Mouse (Mus musculus) intestine, embryonic 15.5 days (tissue): ENCODE measurements around the gene Spaca7. TPM values are rescaled to one million over a fixed set of nuclear protein-coding genes. Genes with fewer than 3 reads are reported as not detected.

Source experiments
- ATAC-seq: fragments of 200-750 bp; cut with Nextera tagmentation; 2 replicates; pipeline ENCODE4 v1.8.0; 2017; ENCODE audit warnings: moderate TSS enrichment, moderate library complexity
- H3K27ac ChIP-seq: fragments of 300-500 bp; sonication (generic); 2 replicates; pipeline ENCODE4 v1.5.1; 2015; ENCODE audit warnings: mild to moderate bottlenecking, inconsistent platforms
- H3K27me3 ChIP-seq: fragments of 300-500 bp; sonication (generic); replicated peaks from 2 replicates; pipeline ENCODE4 v1.6.1; 2015; ENCODE audit warnings: inconsistent platforms
- H3K36me3 ChIP-seq: fragments of 300-500 bp; sonication (generic); 2 replicates; pipeline ENCODE4 v1.6.1; 2015; ENCODE audit warnings: inconsistent platforms
- H3K4me1 ChIP-seq: fragments of 300-500 bp; sonication (generic); replicated peaks from 2 replicates; pipeline ENCODE4 v1.6.1; 2015; ENCODE audit warnings: inconsistent platforms
- H3K4me2 ChIP-seq: fragments of 300-500 bp; sonication (generic); replicated peaks from 2 replicates; pipeline ENCODE4 v1.6.1; 2015; ENCODE audit warnings: mild to moderate bottlenecking, inconsistent platforms
- H3K4me3 ChIP-seq: fragments of 300-500 bp; sonication (generic); replicated peaks from 2 replicates; pipeline ENCODE4 v1.5.1; 2015; ENCODE audit warnings: inconsistent platforms
- H3K9ac ChIP-seq: fragments of 300-500 bp; sonication (generic); 2 replicates; pipeline ENCODE4 v1.6.1; 2015; ENCODE audit warnings: inconsistent platforms
- H3K9me3 ChIP-seq: fragments of 300-500 bp; sonication (generic); 2 replicates; pipeline ENCODE4 v1.6.1; 2016; ENCODE audit warnings: inconsistent platforms
- WGBS: fragments of 180-500 bp; shearing (Covaris S2); methylation state at CpG from one replicate; pipeline ENCODE4 v1.1.7; 2015; 5-methylcytosine and 5-hydroxymethylcytosine counted together
- polyA plus RNA-seq: library from polyadenylated mRNA; unstranded; fragments of >200 nt; fragmentation: Nextera tagmentation; extraction: Ambion mirVana; gene quantifications from 2 replicates; pipeline ENCODE4 v1.2.1, GENCODE M21; 2015

Gene Spaca7
- polyA plus RNA-seq = 0.33 TPM in 1 of 2 replicates, not detected in the other

DNA sequence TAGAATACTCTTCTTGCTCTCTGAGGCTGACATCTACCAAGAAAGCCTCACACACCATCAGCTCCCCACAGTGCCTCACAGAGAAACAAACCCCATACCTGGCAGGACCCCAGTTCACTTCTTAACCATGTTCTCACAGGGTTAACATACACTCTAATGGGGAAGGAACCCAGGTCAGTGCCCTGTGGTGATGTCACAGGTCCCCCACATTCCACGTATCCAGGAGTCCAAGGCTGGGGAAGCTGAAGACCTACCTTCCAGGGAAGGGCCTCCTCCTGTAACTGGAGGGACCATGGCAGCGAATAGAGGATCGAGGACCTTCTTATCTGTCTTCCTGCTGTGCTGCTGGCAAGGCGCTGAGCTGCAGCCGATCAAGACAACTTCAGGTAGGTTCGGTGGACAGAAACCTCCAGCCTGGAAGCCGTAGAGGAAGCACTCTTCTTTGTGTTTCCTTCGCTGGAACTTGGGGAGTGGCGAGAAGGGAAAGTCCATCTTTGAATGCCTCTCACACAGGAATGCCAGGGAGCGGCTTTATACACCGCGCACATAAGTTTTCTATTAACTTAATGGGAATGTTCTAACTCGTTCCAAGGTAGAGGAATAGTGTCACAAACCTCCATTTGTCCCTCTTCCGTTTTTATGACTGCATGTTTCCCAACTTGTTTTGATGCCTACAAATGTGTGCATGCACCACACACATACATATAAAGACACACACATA is at the start of gene Spaca7:
Gene Spaca7 (plus strand): TSS at position 216 of the 721 bp plus-strand sequence.
- Histone ChIP-seq H3K36me3 (no peaks in the 10 kb centered on the region), H3K27ac (no peak within 1 kb of the TSS), H3K9me3 (no peaks in the 10 kb centered on the region), H3K4me3 (no peak within 1 kb of the TSS), H3K4me1 (no peaks in the 10 kb centered on the region), H3K27me3 (no peaks in the 10 kb centered on the region; the same call in none of the 2 replicates), H3K9ac (no peak within 1 kb of the TSS), H3K4me2 (peak within 1 kb of the TSS; percentile 14; the same call in 1 of the 2 replicates)
- 53% methylated on average over 14 of the region's 14 CpGs for WGBS
- ATAC-seq = peak; percentile 77

DNA sequence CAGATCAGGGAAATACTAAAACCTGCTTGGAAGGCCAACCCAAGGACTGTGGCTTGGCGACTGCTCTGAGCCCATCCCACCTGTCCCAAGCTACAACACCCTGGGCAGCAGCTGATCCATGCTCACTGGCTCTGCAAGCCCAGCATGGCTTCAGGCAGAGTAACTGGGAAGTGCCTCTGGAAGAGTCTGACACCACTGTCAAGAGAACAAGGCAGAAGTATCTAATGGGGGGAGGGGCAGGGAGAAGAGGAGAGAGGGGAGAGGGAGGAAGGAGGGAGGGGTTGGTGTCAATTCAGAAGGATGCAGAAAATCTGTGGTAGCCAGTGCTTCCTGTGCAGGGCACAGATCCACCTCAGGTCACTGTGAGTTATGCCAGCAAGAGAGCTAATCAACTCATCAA is 48.5 kb upstream of the Spaca7 start:
- H3K4me1 ChIP-seq = no peaks in the 10 kb centered on the region
- H3K27me3 ChIP-seq = no peaks in the 10 kb centered on the region
- no peak for ATAC-seq
- WGBS = 25% methylated on average over 1 of the region's 1 CpGs
- no peak overlapping the region for H3K27ac ChIP-seq
- H3K36me3 ChIP-seq = no peaks in the 10 kb centered on the region
- H3K9ac ChIP-seq = no peak overlapping the region
- H3K9me3 ChIP-seq = no peaks in the 10 kb centered on the region; the same call in 1 of the 2 replicates
- H3K4me2 ChIP-seq = no peak overlapping the region
- H3K4me3 ChIP-seq = no peak overlapping the region

DNA sequence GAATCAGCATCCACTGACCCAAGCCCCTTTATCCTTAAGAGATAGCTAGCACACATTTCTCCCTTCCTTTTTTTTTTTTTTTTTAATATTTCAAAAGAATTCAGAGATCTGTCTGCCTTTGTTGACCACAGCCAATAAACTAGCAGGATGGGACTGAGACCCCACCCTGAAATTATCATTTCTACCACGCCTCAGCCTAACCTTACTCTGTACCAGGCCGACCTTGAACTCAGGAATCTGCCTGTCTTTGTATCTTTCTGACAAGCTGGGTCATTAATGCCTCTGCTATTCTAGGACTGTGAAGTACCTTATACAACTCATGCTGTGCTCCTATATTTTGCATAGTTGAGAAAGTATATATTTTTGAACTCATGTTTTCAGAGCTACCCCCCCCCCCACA is 44.2 kb upstream of the Spaca7 start:
- no peak overlapping the region for H3K27ac ChIP-seq

DNA sequence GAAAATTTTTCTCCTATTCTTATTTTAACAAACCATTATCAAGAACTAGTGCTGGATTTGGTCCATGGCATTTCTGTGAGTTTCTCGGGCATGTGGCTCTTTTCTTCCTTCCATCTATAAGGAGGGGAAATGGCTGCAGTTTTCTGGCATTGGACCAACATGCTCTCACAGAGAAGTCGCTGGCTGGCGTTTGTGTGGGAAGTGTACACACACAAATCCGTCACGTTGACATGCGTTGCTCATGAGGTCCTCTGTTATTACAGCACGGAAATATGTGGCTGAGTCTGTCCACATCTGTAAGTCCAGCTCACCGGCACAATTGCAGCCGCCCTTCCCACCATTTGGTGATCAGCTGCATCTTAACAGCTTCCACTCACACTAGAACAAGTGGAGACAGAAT is 37.2 kb upstream of the Spaca7 start:
- Histone ChIP-seq H3K27me3 (no peaks in the 10 kb centered on the region), H3K9me3 (no peaks in the 10 kb centered on the region), H3K36me3 (no peaks in the 10 kb centered on the region), H3K4me3 (no peak overlapping the region), H3K4me1 (0 out of 2 replicates have a peak, but pooled peaks cover 2% of the 10 kb centered on the region), H3K27ac (no peak overlapping the region), H3K9ac (no peak overlapping the region), H3K4me2 (no peak overlapping the region)
- ATAC-seq = no peak
- WGBS = 33% methylated on average over 9 of the region's 9 CpGs

More for the DNA sequence above, 44.2 kb upstream of the Spaca7 start:
- Histone ChIP-seq H3K9me3 (no peaks in the 10 kb centered on the region), H3K36me3 (no peaks in the 10 kb centered on the region), H3K27me3 (no peaks in the 10 kb centered on the region), H3K4me2 (no peak overlapping the region), H3K4me1 (no peaks in the 10 kb centered on the region), H3K4me3 (no peak overlapping the region), H3K9ac (no peak overlapping the region)
- 66% methylated on average over 2 of the region's 2 CpGs for WGBS
- no peak for ATAC-seq

DNA sequence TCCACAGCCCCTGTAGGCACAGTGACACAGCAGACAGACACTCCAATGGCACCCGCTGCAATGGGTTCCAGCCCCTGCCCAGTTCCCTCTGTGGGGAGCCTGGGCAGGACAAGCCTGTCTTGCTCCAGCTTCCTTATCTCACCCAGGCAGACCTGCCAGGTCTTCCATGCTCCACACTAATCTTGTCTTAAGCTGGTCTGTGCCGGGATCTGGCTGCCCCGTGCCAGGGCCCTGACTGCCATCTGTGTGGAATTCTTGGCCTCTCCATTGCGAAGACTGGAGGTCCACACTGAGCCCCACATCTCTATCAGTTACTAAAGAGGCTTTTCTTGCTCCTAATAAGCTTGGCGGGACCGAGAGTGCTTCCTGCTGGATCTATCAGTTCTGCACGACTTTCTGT is 36.5 kb upstream of the Spaca7 start:
- 81% methylated on average over 7 of the region's 7 CpGs for WGBS
- Histone ChIP-seq H3K4me2 (no peak overlapping the region), H3K4me3 (no peak overlapping the region), H3K9me3 (no peaks in the 10 kb centered on the region), H3K27ac (no peak overlapping the region), H3K27me3 (no peaks in the 10 kb centered on the region), H3K4me1 (0 out of 2 replicates have a peak, but pooled peaks cover 2% of the 10 kb centered on the region), H3K36me3 (no peaks in the 10 kb centered on the region), H3K9ac (no peak overlapping the region)
- no peak for ATAC-seq

DNA sequence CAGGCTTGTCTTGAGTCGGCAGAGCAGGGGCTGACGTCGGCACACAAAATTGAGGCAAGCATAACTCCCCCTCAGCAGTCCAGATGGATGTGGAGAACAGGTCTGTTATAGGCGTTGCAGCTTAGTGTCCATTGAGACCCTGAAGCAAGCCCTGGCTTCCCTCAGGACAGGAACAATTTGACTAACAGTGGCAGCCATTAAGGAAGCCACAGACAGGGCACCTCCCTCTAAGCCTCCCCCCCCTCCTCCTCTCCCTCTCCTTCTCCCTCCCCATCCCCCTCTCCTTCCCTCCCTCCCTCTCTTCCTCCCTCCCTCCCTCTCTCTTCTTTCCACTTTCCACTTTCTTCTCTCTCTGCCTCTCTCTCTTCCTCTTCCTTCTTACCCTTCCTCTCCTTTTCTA is 27.6 kb upstream of the Spaca7 start:
- no peak for ATAC-seq
- Histone ChIP-seq H3K9ac (no peak overlapping the region), H3K4me2 (no peak overlapping the region), H3K9me3 (no peaks in the 10 kb centered on the region), H3K4me3 (no peak overlapping the region), H3K4me1 (no peaks in the 10 kb centered on the region), H3K36me3 (no peaks in the 10 kb centered on the region), H3K27ac (no peak overlapping the region), H3K27me3 (peaks cover 18% of the 10 kb centered on the region; the same call in 1 of the 2 replicates)
- WGBS = 59% methylated on average over 4 of the region's 4 CpGs

DNA sequence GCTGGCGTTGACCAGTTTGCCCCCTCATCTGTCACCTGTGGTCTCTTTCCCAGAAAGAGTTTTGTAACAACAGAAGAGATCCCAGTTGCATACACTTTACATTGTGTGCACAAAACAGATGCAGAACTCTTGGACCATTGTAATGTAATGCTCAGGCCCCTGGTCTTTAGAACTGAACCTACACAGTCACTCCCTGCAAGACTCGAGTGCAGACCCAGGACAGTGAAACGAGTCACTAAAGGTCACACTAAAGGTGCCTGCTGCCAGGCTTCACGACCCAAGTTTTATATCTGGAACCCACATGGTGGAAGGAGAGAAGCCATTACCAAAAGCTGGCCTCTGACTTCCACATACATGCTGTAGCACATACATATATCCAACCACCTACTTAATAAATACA is 27.2 kb upstream of the Spaca7 start:
- Histone ChIP-seq H3K27ac (no peak overlapping the region), H3K27me3 (peaks cover 18% of the 10 kb centered on the region; the same call in 1 of the 2 replicates), H3K4me3 (no peak overlapping the region), H3K9ac (no peak overlapping the region), H3K36me3 (no peaks in the 10 kb centered on the region), H3K9me3 (no peaks in the 10 kb centered on the region), H3K4me2 (no peak overlapping the region), H3K4me1 (no peaks in the 10 kb centered on the region)
- ATAC-seq = no peak
- WGBS = 69% methylated on average over 4 of the region's 4 CpGs

DNA sequence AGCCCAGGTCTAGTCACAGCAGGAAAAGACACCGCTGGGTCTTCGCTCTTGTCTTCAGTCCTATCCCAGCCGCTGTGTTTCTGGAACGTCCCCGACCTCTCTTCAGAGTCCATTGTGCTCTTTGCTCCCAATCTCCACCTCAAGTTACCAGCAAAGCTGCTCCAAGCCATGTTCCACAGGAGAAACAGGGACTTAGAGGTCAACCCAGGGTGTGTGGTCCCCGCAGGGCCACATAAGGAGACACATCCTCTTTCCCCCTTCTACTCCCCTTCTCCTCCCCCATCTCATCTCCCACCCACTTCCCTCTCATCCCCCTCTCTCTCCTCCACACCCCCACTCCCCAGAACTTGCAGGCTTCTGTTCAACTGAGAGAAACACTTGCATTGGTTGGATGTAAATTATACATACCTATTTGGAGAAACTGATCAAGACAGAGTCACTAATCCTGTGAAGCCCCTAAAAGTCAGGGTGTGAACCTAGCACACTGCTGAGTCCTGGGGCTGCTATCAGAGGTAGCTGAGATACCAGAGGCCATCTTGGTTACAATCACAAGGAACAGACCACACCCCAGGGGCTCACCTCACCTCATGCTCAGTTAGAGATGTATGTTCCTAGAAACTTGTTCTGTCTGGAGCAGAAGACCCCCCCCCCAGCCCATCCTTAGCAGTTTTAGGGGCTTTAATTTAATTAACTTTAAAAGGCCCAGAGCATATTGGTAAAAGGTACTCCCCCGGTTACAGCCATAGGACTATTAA is 25.2 kb upstream of the Spaca7 start:
- 69% methylated on average over 7 of the region's 7 CpGs for WGBS
- Histone ChIP-seq H3K27me3 (peaks cover 18% of the 10 kb centered on the region; the same call in 1 of the 2 replicates), H3K36me3 (no peaks in the 10 kb centered on the region), H3K4me2 (no peak overlapping the region), H3K4me3 (no peak overlapping the region), H3K4me1 (no peaks in the 10 kb centered on the region), H3K27ac (no peak overlapping the region), H3K9me3 (no peaks in the 10 kb centered on the region), H3K9ac (no peak overlapping the region)
- no peak for ATAC-seq

DNA sequence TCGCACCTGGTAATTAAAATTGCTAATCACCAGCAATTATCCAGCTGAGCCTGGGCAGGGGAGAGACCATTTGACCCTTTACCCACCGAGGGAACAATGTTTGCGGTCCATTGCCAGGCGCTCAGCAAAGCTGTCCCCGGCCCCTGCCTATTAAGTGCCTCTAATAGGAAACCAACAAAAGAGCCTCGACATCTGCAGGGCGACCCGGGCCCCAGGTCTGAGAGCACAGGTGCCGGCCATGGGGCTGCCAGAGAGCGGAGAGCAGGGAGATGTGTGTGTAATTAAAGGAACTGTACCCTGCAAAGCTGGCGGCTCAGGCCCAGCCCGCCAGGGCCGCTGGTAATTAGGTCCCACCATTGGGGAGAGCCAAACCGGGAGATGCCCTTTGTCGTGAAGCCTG is 24.6 kb upstream of the Spaca7 start:
- WGBS = 15% methylated on average over 15 of the region's 15 CpGs
- Histone ChIP-seq H3K27ac (no peak overlapping the region), H3K36me3 (no peaks in the 10 kb centered on the region), H3K4me1 (no peaks in the 10 kb centered on the region), H3K9me3 (no peaks in the 10 kb centered on the region), H3K4me3 (no peak overlapping the region), H3K27me3 (peaks cover 18% of the 10 kb centered on the region; the same call in 1 of the 2 replicates), H3K9ac (no peak overlapping the region), H3K4me2 (no peak overlapping the region)
- ATAC-seq = no peak

DNA sequence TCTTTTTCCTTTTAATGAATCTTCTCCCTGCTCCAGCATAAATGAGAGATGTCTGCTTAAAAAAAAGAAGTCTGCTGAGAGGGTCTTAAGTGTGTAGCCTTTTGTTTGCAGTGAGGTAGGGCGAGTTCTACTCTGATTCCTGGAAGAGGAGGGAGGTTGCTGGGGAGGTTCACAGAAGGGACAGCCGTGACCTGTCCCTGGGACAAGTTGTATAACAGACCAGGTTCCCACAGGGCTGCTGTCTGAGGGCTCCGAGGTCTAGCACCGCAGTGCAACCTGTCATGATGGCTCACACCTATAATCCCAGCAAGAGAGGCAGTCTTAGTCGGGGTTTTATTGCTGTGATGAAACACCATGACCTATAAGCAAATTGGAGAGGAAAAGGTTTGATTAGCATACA is 24.1 kb upstream of the Spaca7 start:
- H3K27ac ChIP-seq = no peak overlapping the region
- H3K9me3 ChIP-seq = no peaks in the 10 kb centered on the region
- H3K27me3 ChIP-seq = peaks cover 18% of the 10 kb centered on the region; the same call in 1 of the 2 replicates
- no peaks in the 10 kb centered on the region for H3K36me3 ChIP-seq
- ATAC-seq = no peak
- no peak overlapping the region for H3K4me2 ChIP-seq
- WGBS = 36% methylated on average over 5 of the region's 5 CpGs
- H3K9ac ChIP-seq = no peak overlapping the region
- no peaks in the 10 kb centered on the region for H3K4me1 ChIP-seq
- no peak overlapping the region for H3K4me3 ChIP-seq

DNA sequence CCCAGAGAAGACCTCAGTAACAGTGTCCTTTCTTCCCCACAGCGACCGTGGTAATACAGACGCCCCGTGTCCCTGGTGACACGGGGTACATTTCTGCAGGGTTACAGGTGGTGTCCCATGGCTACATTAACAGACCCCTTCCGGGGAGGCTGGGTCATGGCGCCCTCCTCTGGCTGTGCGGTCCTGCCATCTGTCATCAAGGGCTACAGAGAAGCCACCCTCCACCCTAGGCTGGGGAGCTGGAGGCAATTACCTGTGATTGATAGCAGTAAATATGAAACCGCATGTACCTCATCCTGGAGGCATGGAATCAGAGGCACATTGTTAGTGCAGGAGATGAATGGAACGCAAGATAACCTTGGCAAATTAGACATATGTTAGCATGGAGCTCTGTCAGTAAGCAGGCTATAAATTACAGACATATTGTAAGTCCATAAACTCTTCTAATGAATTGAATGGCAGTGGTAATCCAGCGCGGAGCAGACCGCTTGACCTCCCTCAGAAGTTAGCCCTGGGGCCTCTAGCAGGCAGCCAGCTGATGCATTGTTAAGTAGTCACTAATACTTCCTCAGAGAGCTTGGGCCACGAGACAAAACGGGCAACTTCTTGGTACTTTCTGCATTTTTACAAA is 17.2 kb upstream of the Spaca7 start:
- no peak overlapping the region for H3K9ac ChIP-seq
- no peaks in the 10 kb centered on the region for H3K4me1 ChIP-seq
- no peak for ATAC-seq
- WGBS = 63% methylated on average over 15 of the region's 15 CpGs
- H3K4me2 ChIP-seq = no peak overlapping the region
- H3K9me3 ChIP-seq = no peaks in the 10 kb centered on the region
- H3K27me3 ChIP-seq = no peaks in the 10 kb centered on the region
- no peak overlapping the region for H3K4me3 ChIP-seq
- no peak overlapping the region for H3K27ac ChIP-seq
- no peaks in the 10 kb centered on the region for H3K36me3 ChIP-seq

DNA sequence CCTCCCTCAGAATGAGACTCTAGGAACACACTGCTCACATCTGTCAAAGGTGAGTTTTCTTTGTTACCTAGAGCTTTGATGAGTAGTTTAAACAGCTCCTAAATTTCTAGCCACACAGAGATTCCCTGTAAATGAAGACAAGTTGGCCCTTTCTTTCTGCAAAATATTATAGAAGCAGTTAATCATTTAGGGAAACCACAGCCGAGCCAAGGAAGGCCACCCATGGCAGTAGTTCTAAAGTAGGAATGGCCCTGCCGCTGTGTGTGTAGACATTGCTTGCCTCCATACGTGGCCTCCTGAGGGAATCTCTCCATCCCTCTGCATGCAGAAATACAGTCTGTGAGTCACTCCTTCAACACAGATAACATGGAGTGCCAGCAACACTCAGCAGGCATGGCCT is 14.0 kb upstream of the Spaca7 start:
- Histone ChIP-seq H3K9ac (no peak overlapping the region), H3K36me3 (no peaks in the 10 kb centered on the region), H3K27me3 (peaks cover 10% of the 10 kb centered on the region; the same call in 1 of the 2 replicates), H3K4me3 (no peak overlapping the region), H3K4me2 (no peak overlapping the region), H3K4me1 (no peaks in the 10 kb centered on the region), H3K9me3 (no peaks in the 10 kb centered on the region), H3K27ac (no peak overlapping the region)
- 79% methylated on average over 3 of the region's 3 CpGs for WGBS
- no peak for ATAC-seq
